Mouse (Mus musculus) C2C12 (cell line): ENCODE data around the gene Spata13. TPM values are rescaled to one million over a fixed set of nuclear protein-coding genes. Genes with fewer than 3 reads are reported as not detected.

Source experiments
- H3K27me3 ChIP-seq: one replicate; pipeline ENCODE4 v1.6.1; 2011; ENCODE audit not compliant: control insufficient read depth, insufficient read depth, insufficient read length
- H3K36me3 ChIP-seq: one replicate; pipeline ENCODE4 v1.6.1; 2011; ENCODE audit not compliant: control insufficient read depth, insufficient read depth
- H3K4me3 ChIP-seq: one replicate; pipeline ENCODE4 v1.5.1; 2011; ENCODE audit warnings: mild to moderate bottlenecking, control low read depth; ENCODE audit not compliant: poor library complexity, insufficient read depth, severe bottlenecking
- H3K79me2 ChIP-seq: one replicate; pipeline ENCODE4 v1.6.1; 2011; ENCODE audit not compliant: control insufficient read depth, insufficient read depth
- H3K79me3 ChIP-seq: one replicate; pipeline ENCODE4 v1.6.1; 2011; ENCODE audit warnings: low read depth, control low read depth
- H3ac ChIP-seq: one replicate; pipeline ENCODE3; 2011; ENCODE audit warnings: low read depth; ENCODE audit not compliant: control insufficient read depth, insufficient read length
- CEBPB ChIP-seq: IDR thresholded peaks from one replicate; pipeline ENCODE4 v1.6.1; 2011; ENCODE audit warnings: low read depth, mild to moderate bottlenecking, control low read depth, moderate library complexity
- CTCF ChIP-seq: IDR thresholded peaks from one replicate; pipeline ENCODE4 v1.5.1; 2011; ENCODE audit not compliant: control insufficient read depth, insufficient read depth, insufficient read length
- FOSL1 ChIP-seq: IDR thresholded peaks from one replicate; pipeline ENCODE4 v1.8.0; 2011; ENCODE audit warnings: mild to moderate bottlenecking, low read length; ENCODE audit not compliant: poor library complexity, insufficient read depth, severe bottlenecking
- MAX ChIP-seq: IDR thresholded peaks from one replicate; pipeline ENCODE4 v1.6.1; 2011; ENCODE audit warnings: mild to moderate bottlenecking, control low read depth
- MYOD1 ChIP-seq: IDR thresholded peaks from one replicate; pipeline ENCODE4 v1.6.1; 2011; ENCODE audit warnings: low read depth; ENCODE audit not compliant: control insufficient read depth, insufficient read length
- MYOG ChIP-seq: IDR thresholded peaks from one replicate; pipeline ENCODE4 v1.6.1; 2011; ENCODE audit not compliant: control insufficient read depth, insufficient read length; ENCODE audit errors: extremely low read depth
- USF1 ChIP-seq: IDR thresholded peaks from one replicate; pipeline ENCODE4 v1.6.1; 2011; ENCODE audit warnings: low read depth, mild to moderate bottlenecking, control low read depth, moderate library complexity
- polyA plus RNA-seq: library from polyadenylated mRNA; unstranded; fragments of >200 nt; fragmentation: generic; extraction: Trizol; gene quantifications from one replicate; pipeline ENCODE4 v1.2.1, GENCODE M21; 2012; ENCODE audit warnings: missing spikeins

Spata13 gene
- polyA plus RNA-seq, 1 experiment, result 0.40 TPM

GRCm38 (mm10) chr14:60806891-60807344 is 173.1 kb downstream of the Spata13 start:
- peaks cover 1% of the 10 kb centered on the region for H3K36me3 ChIP-seq
- H3K79me2 ChIP-seq, result no peaks in the 10 kb centered on the region
- H3K79me3 ChIP-seq, result no peaks in the 10 kb centered on the region
- no peak overlapping the region for H3ac ChIP-seq
- H3K27me3 ChIP-seq, result no peaks in the 10 kb centered on the region
- no peak overlapping the region for H3K4me3 ChIP-seq
- no peak for TF ChIP-seq USF1
- no peak for TF ChIP-seq FOSL1
- TF ChIP-seq CTCF, result no peak
- no peak for TF ChIP-seq CEBPB
- no peak for TF ChIP-seq MYOG
- TF ChIP-seq MYOD1, result no peak
- no peak for TF ChIP-seq MAX

GRCm38 (mm10) chr14:60809881-60810280 is 176.1 kb downstream of the Spata13 start:
- Histone ChIP-seq H3K79me3 (no peaks in the 10 kb centered on the region), H3K27me3 (no peaks in the 10 kb centered on the region), H3K36me3 (peaks cover 4% of the 10 kb centered on the region), H3K4me3 (no peak overlapping the region), H3ac (no peak overlapping the region), H3K79me2 (no peaks in the 10 kb centered on the region)
- no peak for TF ChIP-seq MYOG
- TF ChIP-seq MYOD1, result no peak
- TF ChIP-seq USF1, result no peak
- no peak for TF ChIP-seq CEBPB
- no peak for TF ChIP-seq FOSL1
- TF ChIP-seq MAX, result no peak
- no peak for TF ChIP-seq CTCF

GRCm38 (mm10) chr14:60811547-60811946 is 177.7 kb downstream of the Spata13 start:
- Histone ChIP-seq H3K36me3 (peaks cover 4% of the 10 kb centered on the region), H3K79me2 (no peaks in the 10 kb centered on the region), H3K4me3 (no peak overlapping the region), H3K79me3 (no peaks in the 10 kb centered on the region), H3ac (no peak overlapping the region), H3K27me3 (no peaks in the 10 kb centered on the region)
- TF ChIP-seq USF1 (no peak), MYOD1 (no peak), CEBPB (no peak), CTCF (no peak), MAX (no peak)

Other genes starting within 250 kb of the Spata13 start
- not detected for gene C1qtnf9, start 134.1 kb downstream of the Spata13 start, polyA plus RNA-seq
- gene Mipep, start 150.6 kb downstream of the Spata13 start, polyA plus RNA-seq, result 9.8 TPM